Comparison of ENCODE assay signal across 11 mouse cellular contexts in the genomic region with DNA sequence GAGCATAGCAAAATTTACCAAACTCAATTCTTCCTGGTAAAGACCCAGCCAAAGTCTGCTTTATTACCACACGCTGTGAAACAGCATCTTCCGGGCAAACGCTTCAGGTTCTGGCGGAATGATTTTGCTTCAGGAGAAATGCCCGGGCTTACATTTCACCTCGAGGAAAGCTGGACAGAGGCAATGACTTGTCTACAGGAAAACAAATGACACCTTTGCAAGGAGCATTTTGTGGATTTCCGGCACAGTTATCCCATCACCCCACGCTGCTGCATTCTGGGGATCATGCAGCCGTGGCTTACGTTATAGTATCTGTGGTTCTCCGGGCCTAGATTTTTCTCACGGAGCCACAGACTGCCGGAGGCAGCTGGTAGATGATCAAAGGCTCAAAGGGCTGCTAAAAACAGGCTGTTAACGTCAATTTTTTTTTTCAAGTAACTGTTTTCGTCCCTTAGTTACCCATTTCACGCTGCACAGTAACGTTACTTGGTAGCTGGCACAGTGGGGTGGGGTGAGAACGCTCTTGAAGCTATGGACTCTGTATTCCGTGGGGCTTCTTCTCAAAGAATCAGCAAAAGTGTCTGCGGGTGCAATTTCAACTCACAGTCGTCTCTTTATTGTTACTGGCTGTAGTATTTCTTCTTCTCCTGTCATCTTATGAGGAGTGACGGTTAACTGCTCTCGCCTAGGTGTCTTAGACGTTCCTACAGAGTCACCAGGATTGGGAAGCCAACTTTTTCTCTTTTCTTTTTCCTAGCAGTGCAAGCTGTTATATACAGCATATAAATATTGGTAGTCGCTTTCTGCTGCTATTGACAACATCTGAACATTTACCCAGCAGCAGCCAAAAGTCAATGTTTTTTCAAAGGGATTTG.
DNase-seq lines count a peak whose midpoint lies in the region; ATAC-seq and TF ChIP-seq lines count a peak whose summit lies in the region.
"Had no signal": no experiment of that assay in that cellular context is flagged by ENCODE, and none has a peak within 500 bp of the region (broad histone marks: within the 10 kb centered on the region; RNA-seq: fewer than 3 reads in every experiment).

No protein-coding gene starts in this region.

- ATAC-seq in hindbrain, embryonic 15.5 days (ENCODE audit: low FRiP score, low read depth) = no peak
- peak; percentile 82 for ATAC-seq in lung, embryonic 16.5 days (ENCODE audit: low read depth)
- ATAC-seq in embryonic facial prominence, embryonic 15.5 days (ENCODE audit: insufficient number of reproducible peaks, low FRiP score, low TSS enrichment, low read depth) = no peak
- peak; percentile 41; the same call in 1 of the 2 replicates for ATAC-seq in midbrain, postnatal 0 days (ENCODE audit: low FRiP score)

- no peaks in the 10 kb centered on the region for H3K36me3 ChIP-seq in hindbrain, embryonic 15.5 days
- H3K36me3 ChIP-seq in hindbrain, embryonic 10.5 days = no peaks in the 10 kb centered on the region
- no peaks in the 10 kb centered on the region for H3K36me3 ChIP-seq in lung, embryonic 16.5 days (ENCODE audit: control insufficient read depth, insufficient read depth, low read length)
- H3K36me3 ChIP-seq in embryonic facial prominence, embryonic 15.5 days = no peaks in the 10 kb centered on the region
- H3K36me3 ChIP-seq in midbrain, postnatal 0 days (ENCODE audit: insufficient read depth, low read length) = no peaks in the 10 kb centered on the region

- peak overlapping the region; percentile 30 for H3K4me2 ChIP-seq in hindbrain, embryonic 15.5 days
- peak overlapping the region; percentile 37 for H3K4me2 ChIP-seq in lung, embryonic 16.5 days (ENCODE audit: low read depth, low read length)
- H3K4me2 ChIP-seq in embryonic facial prominence, embryonic 15.5 days (replicated peaks) = peak overlapping the region; percentile 15
- H3K4me2 ChIP-seq in midbrain, postnatal 0 days (ENCODE audit: low read depth, low read length, poor library complexity, severe bottlenecking) = 0 out of 2 replicates have a peak overlapping the region, but pooled peaks have one; percentile 18

- H3K27ac ChIP-seq in hindbrain, embryonic 15.5 days (replicated peaks) = no peak overlapping the region
- no peak overlapping the region for H3K27ac ChIP-seq in hindbrain, embryonic 10.5 days
- no peak overlapping the region for H3K27ac ChIP-seq in lung, embryonic 16.5 days (ENCODE audit: low read length)
- peak overlapping the region; percentile 4; the same call in 1 of the 2 replicates for H3K27ac ChIP-seq in embryonic facial prominence, embryonic 15.5 days (replicated peaks)
- no peak overlapping the region for H3K27ac ChIP-seq in midbrain, postnatal 0 days (ENCODE audit: low read depth, low read length)

- H3K9ac ChIP-seq in hindbrain, embryonic 15.5 days = no peak overlapping the region
- H3K9ac ChIP-seq in lung, embryonic 16.5 days (ENCODE audit: low read length) = no peak overlapping the region
- H3K9ac ChIP-seq in embryonic facial prominence, embryonic 15.5 days = no peak overlapping the region
- no peak overlapping the region for H3K9ac ChIP-seq in midbrain, postnatal 0 days (replicated peaks; ENCODE audit: low read length, poor library complexity, severe bottlenecking)

- H3K9me3 ChIP-seq in hindbrain, embryonic 15.5 days = no peaks in the 10 kb centered on the region
- no peaks in the 10 kb centered on the region for H3K9me3 ChIP-seq in hindbrain, embryonic 10.5 days
- no peaks in the 10 kb centered on the region for H3K9me3 ChIP-seq in lung, embryonic 16.5 days (ENCODE audit: control insufficient read depth, low read length)
- no peaks in the 10 kb centered on the region for H3K9me3 ChIP-seq in embryonic facial prominence, embryonic 15.5 days (replicated peaks)
- H3K9me3 ChIP-seq in midbrain, postnatal 0 days (ENCODE audit: low read length) = no peaks in the 10 kb centered on the region

- WGBS in hindbrain, embryonic 15.5 days = 57% methylated on average over 25 of the region's 25 CpGs
- 74% methylated on average over 25 of the region's 25 CpGs for WGBS in hindbrain, embryonic 10.5 days
- 42% methylated on average over 25 of the region's 25 CpGs for WGBS in lung, embryonic 16.5 days
- WGBS in embryonic facial prominence, embryonic 15.5 days = 33% methylated on average over 25 of the region's 25 CpGs
- WGBS in midbrain, postnatal 0 days = 52% methylated on average over 25 of the region's 25 CpGs

- no peaks in the 10 kb centered on the region for H3K4me1 ChIP-seq in hindbrain, embryonic 15.5 days (replicated peaks)
- no peaks in the 10 kb centered on the region for H3K4me1 ChIP-seq in hindbrain, embryonic 10.5 days (replicated peaks)
- peaks cover 6% of the 10 kb centered on the region; the same call in 1 of the 2 replicates for H3K4me1 ChIP-seq in lung, embryonic 16.5 days (replicated peaks; ENCODE audit: control insufficient read depth, insufficient read depth, low read length)
- peaks cover 22% of the 10 kb centered on the region for H3K4me1 ChIP-seq in embryonic facial prominence, embryonic 15.5 days
- no peaks in the 10 kb centered on the region for H3K4me1 ChIP-seq in midbrain, postnatal 0 days (ENCODE audit: insufficient read depth, low read length)
- H3K4me1 ChIP-seq: megakaryocyte, embryonic 14.5 days had no signal

- no peaks in the 10 kb centered on the region for H3K27me3 ChIP-seq in hindbrain, embryonic 15.5 days
- no peaks in the 10 kb centered on the region for H3K27me3 ChIP-seq in hindbrain, embryonic 10.5 days (ENCODE audit: insufficient read depth, poor library complexity, severe bottlenecking)
- H3K27me3 ChIP-seq in lung, embryonic 16.5 days (ENCODE audit: control insufficient read depth, insufficient read depth, low read depth, low read length) = no peaks in the 10 kb centered on the region
- H3K27me3 ChIP-seq in embryonic facial prominence, embryonic 15.5 days = no peaks in the 10 kb centered on the region
- no peaks in the 10 kb centered on the region for H3K27me3 ChIP-seq in midbrain, postnatal 0 days (ENCODE audit: insufficient read depth, low read length)
- H3K27me3 ChIP-seq: megakaryocyte, embryonic 14.5 days had no signal

- H3K4me3 ChIP-seq in hindbrain, embryonic 15.5 days = no peak overlapping the region
- H3K4me3 ChIP-seq in hindbrain, embryonic 10.5 days = no peak overlapping the region
- H3K4me3 ChIP-seq in lung, embryonic 16.5 days (ENCODE audit: low read length) = no peak overlapping the region
- H3K4me3 ChIP-seq in embryonic facial prominence, embryonic 15.5 days (replicated peaks) = no peak overlapping the region
- H3K4me3 ChIP-seq in midbrain, postnatal 0 days (ENCODE audit: low read depth, low read length) = no peak overlapping the region
- H3K4me3 ChIP-seq: megakaryocyte, embryonic 14.5 days had no signal

- no peak for DNase-seq in hindbrain, embryonic 10.5 days (ENCODE audit: low spot score)
- no peak for DNase-seq in lung, postnatal 25 days (ENCODE audit: low spot score)
- DNase-seq in midbrain, postnatal 0 days (ENCODE audit: low spot score) = peak; percentile 19
- no peak for DNase-seq in adrenal gland, adult 2 months
- DNase-seq: heart, postnatal 14 days; kidney, adult 9 months; thymus, adult 18-20 months had no signal

- no peak for TF ChIP-seq CTCF in midbrain, postnatal 0 days (IDR thresholded peaks at IDR 0.05)

Comparison
In these comparisons a context has a peak if more than half of its experiments do, and no peak if none do; other contexts are left out.
1. ATAC-seq: peak in lung, embryonic 16.5 days (single experiment) and midbrain, postnatal 0 days (single experiment); none in hindbrain, embryonic 15.5 days (single experiment) and embryonic facial prominence, embryonic 15.5 days (single experiment).
2. Peak in every context shown above with its lines, with median percentiles within 50 percentile points of each other: H3K4me2 ChIP-seq.